Mouse (Mus musculus): ENCODE measurements around the gene Riok2.
"Not testable (repeated sequence)": the region's sequence is repeated elsewhere in the genome, so short reads cannot be mapped to it uniquely, and the experiment has no call there.

Gene Riok2

DNA sequence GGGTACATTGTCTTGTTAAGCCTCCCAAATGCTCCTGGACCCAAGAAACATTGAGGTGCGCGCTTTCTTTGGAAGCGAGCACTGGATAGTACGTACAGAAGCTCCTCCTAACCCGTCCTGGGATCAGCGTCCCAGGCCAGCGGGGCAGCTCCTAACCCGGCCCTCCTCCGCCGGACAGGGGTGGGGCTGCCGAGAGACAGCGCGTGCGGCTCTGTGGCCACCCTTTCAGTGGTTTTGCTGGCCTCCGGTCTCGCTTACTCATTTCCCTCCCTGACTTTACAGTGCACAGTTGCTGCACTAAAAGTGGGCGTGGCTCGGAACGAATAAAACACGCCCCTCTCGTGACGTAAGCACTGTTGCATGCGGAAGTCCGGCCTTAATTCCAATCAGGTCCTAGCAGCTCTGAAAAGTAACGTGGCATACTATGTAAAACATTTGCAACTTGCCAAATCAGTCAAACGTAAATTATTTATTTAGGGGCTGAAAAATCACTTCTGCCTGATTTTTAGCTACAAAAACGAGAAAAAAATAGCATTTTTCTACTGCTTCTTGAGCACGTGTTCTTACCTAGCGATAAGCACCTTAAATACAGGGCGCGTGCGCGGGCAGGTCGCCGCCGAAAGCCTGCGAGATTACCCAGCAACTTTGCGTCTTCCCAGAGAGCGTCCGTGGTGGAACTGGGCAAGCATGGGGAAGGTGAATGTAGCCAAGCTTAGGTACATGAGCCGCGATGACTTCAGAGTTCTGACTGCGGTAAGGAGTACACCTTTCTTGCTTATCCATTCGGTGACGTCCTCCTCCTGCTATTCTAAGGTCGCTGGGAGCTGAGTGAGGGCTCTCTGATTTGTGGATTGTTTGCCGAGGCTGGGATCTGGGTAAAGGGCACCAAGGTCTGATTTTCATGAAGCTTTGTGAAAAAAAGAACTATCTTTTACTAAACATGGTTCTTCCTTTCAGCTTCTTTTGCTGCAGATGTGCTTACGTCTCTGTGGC, at the start of gene Riok2:
TSS of gene Riok2 (plus strand) at position 392 of the 993 bp plus-strand sequence.
- DNase-seq (ENCODE audit: low spot score) = peak; percentile 93

DNA sequence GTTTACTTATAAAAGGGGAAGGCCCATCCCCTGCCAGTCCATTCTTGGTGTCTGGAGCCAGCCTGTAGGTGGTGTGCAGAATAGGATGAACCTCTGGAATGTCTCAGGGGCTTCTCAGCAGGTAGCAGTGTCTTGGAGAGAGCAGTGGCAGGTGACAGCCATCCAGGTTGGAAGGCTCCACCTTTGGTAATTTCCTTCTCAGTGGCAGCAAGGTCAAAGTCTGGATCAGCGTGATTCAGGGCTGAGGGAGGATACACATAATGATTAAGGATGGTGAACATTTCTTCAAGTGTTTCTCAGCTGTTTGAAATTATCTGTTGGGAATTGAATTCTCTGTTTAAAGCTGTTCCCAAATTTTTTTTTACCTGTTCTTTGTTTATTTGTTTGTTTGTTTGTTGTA, 48.1 kb upstream of the Riok2 start:
- DNase-seq (ENCODE audit: low spot score) = not testable (repeated sequence)

DNA sequence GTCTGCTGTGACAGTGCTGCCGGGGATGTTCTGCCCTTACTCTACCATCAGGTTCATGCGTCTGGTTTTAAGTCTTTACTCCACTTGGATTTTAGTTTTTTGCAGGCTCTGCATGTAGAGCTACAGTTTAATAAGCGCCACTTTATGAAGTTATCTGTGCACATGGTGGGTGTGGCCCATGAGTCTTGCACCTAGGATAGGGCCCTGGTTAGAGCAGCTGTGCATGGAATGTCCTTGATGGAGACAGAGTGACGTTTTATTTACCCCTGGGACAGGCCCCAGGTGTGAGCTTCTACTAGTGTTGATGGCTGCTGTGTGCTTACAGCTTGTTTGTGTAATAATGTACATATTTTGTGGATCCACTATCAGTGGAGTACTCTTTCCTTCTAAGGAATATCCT, 47.5 kb upstream of the Riok2 start:
- DNase-seq (ENCODE audit: low spot score) = no peak

DNA sequence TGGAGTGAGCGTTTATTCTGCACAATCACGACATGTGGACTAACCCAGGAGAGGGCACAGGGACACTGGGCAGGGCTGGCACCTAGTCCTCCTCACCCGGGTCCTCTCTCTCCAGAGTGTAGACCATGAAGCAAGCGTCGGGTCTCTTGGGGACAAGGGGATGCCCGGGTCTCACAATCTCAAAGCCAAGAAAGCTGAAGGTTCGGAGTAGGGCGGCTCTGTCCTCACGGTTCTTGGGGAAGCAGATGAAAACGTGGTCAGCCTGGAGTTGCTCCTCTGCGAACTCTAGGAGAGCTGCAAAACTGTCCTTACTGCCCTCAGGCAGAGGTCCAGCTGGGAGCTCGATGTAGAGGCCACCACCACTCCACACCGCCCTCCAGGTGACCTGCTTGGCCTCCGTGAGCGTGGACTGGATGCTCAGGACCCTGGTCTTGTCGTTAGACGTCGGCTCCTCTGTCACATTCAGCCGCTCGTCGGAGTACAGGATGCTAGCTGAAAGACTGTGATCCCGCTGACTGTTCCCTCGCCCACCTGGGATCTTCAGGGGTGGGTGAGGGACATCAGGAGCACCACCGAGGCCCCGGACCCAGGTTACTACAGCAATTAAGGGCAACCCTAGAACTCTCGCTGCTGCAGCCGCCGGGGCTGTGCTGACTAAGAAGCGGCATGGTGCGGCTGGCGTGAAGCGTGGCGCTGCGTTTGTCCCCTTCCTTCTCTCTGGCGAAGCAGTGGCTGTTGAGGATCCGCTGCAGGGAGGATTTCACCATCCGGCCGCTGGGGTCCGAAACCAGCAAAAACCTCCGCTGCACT, 28.5 kb upstream of the Riok2 start:
- not testable (repeated sequence) for DNase-seq (ENCODE audit: low spot score)

DNA sequence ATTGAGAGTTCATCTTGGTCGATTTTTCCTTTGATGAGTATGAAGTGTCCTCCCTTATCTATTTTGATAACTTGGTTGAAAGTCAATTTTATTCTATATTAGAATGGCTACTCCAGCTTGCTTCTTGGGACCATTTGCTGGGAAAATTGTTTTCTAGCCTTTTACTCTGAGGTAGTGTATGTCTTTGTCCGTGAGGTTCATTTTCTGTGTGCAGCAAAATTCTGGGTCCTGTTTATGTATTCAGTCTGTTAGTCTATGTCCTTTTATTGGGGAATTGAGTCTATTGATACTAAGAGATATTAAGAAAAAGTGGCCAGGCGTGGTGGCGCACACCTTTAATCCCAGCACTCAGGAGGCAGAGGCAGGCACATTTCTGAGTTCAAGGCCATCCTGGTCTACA, 27.8 kb upstream of the Riok2 start:
- DNase-seq (ENCODE audit: low spot score) = not testable (repeated sequence)

DNA sequence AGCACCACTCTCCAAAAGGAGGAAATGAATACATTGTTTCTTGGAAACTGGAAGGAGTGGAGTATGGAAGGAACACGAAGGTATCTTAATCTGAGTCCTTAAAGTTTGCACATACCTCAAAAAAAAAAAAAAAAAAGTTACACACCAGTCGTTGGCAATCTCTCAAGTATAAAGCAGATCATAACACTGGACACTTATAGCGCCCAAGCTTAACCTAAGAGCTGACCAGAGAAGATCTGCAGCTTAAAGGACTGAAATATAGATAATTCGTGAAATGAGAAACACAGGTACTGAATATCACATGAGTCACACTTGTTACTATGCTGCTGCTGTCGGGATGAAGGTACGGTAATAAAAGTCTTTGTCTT, 575 bp upstream of the Riok2 start:
- no peak for DNase-seq (ENCODE audit: low spot score)

DNA sequence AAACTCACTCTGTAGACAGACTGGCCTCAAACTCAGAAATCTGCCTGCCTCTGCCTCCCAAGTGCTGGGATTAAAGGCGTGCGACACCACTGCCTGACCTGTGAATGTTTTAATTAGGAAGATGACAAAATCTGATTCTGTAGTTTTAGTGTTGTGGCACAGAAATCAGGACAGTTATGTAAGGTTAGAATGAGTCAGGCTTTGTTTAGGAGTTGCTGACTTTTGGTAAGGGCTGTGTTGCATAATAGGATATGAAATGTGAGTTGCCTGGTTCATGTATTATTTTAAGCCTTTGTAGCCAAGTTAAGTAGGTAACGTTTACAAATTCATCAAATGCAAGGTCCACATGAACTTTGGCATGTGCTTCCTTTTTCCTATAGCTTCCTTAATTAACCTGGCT, 1.5 kb downstream of the Riok2 start:
- DNase-seq (ENCODE audit: low spot score) = no peak

DNA sequence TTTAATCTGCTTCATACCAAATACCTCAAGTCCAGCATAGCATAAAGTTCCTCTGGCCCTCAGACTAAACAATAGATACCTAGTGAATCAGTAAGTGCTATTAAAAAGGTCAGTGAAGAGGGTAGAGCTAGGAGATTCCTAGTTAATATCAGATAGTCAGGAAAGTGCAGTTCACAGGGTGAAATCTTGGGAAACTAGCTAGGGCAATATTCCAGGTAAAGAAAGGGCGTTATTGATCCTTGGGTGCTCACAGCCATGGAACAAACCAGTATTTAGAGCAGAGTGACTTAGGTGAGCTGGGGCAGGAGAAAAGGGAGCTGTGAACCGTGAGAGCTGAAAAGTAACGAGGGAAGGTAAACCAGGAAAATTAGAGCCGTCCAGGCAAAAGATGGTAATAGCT, 9.6 kb downstream of the Riok2 start:
- no peak for DNase-seq (ENCODE audit: low spot score)

DNA sequence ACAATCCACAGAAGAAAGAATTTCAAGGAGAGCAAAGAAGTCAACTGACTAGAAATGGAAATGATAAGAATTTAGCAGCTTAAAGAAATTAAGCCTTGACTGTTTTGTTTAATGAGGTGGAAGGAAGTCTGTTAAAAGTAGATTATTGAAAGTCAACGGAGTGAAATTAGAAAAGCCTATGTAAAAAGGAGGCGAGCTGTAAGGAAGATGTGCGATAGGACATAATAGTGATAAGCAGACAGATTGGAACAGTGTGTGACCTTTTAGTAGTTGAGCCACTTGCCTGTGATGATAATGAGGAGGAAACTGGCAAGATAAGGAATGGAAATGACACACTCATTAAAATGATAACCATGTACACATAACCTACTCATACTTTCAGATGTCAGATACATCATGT, 10.4 kb downstream of the Riok2 start:
- no peak for DNase-seq (ENCODE audit: low spot score)

DNA sequence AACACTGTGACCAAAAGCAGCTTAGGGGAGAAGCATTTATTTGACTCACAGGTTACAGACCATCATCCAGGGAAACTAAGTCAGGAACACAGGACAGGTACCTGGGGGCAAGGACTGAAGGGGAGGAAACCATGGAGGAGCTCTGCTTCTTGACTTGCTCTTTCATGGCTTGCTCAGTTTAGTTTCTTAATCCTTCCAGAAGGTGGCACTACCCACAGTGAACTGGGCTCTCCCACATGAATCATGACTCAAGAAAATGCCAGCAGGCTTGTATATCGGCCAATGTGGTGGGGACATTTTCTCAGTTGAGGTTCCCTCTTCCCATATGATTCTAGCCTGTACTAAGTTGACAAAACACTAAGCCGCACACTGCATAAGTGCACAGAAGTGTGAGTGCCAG, 12.0 kb downstream of the Riok2 start:
- DNase-seq (ENCODE audit: low spot score) = no peak

DNA sequence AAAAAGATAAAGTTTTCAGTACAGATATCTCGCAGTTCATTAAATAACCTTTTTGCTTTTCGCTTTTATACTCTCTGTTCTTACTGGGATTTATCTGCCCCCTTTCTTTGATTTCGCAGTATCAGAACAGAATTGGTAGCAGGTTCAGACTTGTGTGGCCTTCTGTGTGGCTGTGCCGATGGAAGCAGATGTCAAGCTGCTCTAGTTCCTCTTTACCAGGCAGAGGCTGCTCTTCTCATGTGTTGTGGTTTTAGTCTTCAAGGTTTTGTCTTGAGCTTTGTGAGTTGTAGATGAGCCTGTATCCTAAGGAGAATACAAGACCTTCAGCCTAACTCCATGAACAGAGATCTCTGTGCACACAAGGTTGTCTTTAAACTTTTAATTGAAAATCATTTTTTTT, 17.7 kb downstream of the Riok2 start:
- no peak for DNase-seq (ENCODE audit: low spot score)

DNA sequence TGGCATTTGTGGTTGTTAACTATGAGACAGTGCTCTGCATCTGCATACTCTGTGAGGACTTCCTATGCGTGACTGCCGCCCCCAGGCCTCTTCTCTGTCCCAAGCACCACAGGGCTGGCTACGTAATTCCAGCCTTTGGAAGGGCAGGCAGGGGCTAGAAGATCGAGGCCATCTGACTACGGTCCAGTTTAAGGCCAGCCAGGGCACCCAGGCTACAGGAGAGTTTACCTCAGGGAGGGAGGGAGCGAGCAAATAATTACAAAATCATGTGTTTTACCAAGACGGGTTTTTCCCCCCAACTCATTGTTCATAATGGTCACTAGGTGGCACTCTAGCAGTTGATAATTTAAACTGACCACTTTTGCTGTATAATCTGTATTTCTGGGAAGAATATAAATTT, 18.8 kb downstream of the Riok2 start:
- DNase-seq (ENCODE audit: low spot score) = no peak

DNA sequence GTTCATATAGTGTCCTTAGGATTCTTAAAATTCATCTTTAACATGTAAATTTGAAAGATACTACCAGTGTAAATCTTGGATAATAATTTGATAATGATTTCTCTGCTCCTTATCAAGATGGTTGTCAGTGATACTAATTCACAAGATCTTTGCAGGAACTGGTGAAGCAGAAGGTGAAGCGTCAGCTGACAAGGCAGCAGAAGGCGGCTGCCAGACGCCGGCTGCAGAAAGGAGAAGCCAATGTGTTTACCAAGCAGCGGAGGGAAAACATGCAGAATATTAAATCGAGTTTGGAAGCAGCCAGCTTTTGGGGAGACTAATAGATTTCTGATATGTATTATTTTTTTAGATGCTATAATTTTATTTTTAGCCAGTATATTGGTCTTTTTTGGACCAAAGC, 19.2 kb downstream of the Riok2 start:
- DNase-seq (ENCODE audit: low spot score) = no peak

DNA sequence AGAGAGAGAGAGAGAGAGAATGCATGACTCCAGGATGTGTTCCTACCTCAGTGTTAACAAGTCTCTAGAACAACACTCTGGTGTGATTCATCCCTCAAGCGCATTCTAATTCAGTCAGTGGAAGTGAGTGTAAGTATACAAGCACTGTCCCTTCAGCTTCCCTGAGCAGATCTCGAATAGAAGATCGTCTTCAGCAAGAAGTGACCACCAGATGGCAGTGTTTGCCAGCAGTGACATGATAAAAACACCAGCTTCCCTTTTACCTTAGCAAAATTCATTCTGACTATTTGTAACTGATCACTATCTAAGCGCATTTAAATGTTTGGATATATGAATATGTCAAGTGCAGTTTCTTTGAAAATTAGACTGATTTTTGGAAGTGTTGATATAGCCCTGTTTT, 20.2 kb downstream of the Riok2 start:
- DNase-seq (ENCODE audit: low spot score) = peak; percentile 68

DNA sequence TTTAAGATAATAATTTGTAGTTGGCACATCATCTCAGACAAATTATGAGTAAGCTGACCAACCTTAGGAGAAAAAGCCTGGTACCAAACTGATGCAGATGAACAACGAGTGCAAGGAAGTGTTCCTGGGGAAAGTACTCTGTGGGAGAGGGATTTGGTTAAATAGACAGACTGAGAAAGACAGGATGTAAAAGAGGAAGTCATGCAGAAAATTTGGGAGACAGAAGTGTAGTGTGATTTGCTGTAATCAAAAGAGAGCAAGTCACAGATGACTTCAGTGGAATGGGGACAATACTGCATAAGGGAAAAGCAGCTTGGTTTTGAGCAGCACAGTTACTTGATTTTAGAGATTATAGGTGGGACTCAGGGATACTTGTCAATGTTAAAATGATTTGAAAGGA, 22.8 kb downstream of the Riok2 start:
- DNase-seq (ENCODE audit: low spot score) = no peak

DNA sequence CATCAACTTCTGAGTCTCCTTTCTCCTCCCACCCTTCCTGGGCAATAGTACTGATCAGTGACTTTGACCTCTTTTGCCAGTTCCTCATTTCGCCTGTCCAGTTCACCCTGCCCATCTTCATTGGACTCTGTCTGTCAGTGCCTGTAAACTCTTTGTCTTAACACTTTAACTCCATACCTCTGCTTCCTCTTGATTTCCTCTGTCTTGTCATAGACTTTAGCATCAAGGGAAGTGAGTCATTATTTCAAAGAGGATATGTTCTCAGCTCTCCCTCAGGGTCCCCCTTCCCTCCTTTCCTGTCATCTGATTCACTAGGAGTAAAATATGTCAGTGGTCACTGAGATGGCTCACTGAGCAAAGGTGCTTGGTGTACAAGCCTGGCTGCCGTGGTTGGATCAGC, 24.6 kb downstream of the Riok2 start:
- DNase-seq (ENCODE audit: low spot score) = no peak

DNA sequence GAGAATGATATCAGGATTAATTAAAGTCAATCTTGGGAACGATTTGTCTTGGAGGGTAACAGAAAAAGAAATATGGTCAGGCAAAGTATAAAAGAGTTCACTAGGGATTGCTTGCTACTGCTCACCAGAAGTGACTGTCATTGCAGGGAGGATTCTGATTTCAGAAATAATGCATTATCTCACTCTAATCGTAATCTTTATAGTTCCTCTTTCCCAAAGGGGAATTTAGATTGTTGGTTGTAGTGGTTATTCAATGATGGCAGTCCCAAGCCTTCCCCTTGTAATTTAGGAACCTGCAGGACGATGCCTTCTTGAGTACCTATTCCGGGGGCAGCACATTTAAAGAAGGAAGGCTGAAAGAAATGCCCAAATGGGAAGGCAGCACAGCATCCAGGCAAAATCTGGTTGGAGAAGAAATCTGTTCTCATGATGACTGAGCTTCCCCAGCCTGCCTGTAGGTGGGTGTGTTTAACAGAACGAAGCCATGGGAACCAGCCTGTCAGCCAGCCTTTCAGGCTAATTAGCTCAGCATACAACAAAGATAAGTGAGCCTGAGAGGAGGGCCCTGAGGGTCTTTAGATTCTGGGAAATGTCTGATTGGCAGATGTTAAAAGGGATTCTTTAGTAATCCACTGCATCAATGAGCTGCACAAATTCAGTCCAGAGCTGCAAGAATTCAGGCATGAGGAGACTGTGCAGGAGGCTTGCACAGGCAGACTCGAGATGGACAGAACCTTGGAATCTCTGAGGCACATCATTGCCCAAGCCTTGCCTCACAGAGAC, 28.3 kb downstream of the Riok2 start, which contains the start of gene Lix1:
TSS of gene Lix1 (plus strand) at position 451 of the 783 bp plus-strand sequence.
- DNase-seq (ENCODE audit: low spot score) = no peak

DNA sequence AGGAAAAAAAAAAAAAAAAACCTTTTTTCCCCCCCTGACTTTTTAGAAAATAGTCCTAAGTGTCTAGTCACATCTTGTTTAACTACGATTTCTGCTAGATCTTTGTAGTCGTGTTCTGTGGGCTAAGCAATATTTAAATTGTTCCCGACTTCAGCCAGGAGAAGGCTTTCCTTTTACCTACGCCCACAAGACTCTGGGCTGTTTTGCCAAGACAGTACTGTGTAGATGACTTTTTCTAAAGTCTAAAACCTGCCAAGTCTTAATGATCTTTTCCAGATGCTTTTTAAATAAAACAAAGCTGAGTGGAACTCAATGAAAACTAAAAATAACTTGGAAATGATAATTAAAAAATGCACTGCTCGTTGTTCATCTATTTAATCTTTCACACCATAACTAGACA, 28.9 kb downstream of the Riok2 start:
- DNase-seq (ENCODE audit: low spot score) = no peak

DNA sequence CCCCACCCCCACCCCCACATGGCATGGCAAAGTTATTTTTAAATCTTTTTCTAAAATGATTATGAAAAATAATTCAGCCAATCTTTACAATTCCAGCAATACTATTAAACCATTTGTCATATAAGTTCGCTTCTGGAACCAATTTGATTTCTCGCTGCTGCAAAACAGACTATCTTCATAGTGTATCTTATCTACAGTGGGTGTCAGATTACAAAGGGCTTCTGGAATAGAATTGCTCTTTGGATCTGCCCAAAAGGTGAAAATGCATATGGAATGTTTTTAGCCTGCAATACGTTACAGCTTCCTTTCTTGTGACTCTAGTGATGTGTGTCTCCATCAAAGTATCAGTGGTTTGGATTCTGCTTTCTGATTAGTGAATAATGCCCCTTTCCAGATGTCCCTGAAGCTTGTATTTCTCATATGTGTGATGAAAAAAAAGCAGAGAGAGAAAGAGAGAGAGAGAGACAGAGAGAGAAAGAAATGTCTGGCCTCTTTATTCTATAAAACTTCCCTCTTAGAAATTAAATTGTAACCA, 29.5 kb downstream of the Riok2 start:
- no peak for DNase-seq (ENCODE audit: low spot score)

DNA sequence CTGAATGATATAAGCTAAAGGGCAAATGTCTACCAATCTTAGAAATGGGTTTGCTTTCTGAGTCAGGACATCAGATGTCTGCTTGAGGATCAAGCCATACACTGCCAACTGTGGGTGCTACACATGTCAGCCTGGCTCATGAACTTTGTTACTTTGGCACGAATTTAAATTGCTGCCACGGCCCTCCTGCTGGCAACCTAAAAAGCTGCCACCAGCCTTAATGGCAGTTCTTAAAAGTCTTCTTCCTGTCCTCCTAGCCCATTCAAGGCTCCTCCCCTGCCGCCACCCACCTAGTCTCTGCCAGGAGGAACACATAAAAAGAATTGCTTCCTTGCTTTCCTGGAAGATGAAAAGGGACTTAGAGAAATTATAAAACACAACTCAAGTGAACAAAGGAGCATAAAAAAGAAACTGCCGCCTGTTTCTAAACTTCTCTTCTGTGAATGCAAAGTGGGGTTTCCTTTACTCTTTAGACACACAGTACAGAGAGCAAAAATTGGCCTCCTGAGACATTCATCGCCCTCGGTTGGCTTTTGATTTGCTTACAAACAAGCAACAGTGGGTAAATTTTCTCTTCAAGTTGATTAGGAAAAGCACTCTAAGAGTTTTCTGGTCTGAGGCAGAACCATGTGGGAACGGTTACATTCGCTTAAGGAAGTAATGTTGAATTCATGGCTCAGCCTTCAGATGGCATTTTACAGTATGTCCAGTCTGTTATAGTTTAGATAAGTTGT, 30.9 kb downstream of the Riok2 start:
- no peak for DNase-seq (ENCODE audit: low spot score)

DNA sequence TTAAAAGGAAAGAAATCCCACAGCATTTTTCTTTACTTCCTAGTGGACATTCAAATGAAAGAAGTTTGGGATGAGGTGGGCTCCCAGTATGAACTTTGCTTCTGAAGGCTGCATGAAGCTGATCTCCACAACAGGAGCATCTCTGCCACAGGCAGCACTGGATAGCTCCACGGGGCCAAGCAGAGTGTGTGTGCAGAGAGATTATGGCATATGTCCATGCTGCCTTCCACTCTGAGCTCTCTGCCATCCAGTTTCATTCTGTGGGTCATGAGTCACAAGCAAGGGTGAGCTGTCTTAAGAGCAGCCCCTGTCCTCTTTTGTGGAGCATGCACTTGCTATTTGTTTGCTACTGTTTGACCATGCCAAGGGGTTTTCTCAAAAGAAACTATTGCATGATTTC, 31.5 kb downstream of the Riok2 start:
- no peak for DNase-seq (ENCODE audit: low spot score)
